Mouse (Mus musculus) olfactory bulb, adult 2 months (tissue): ENCODE data around the gene Sept8.

Experiments used
- CTCF ChIP-seq: fragments of 200-500 bp; IDR thresholded peaks from 2 replicates; pipeline ENCODE4 v1.5.1; 2012; ENCODE audit warnings: low read depth, mild to moderate bottlenecking, low read length, moderate library complexity; ENCODE audit not compliant: insufficient read depth
- POLR2A ChIP-seq: fragments of 200-500 bp; IDR thresholded peaks from 2 replicates; pipeline ENCODE4 v1.6.1; 2012; ENCODE audit warnings: mild to moderate bottlenecking, low read depth, low read length, moderate library complexity; ENCODE audit not compliant: insufficient read depth

- TF ChIP-seq POLR2A (no peak), CTCF (no peak)
Measured at GRCm38 (mm10) chr11:53510351-53510750, 8.7 kb upstream of the Sept8 start.
